Mouse (Mus musculus) cerebellum, adult 9-10 months (tissue): ENCODE results near the gene Keap1.
"Not testable (repeated sequence)": the region's sequence is repeated elsewhere in the genome, so short reads cannot be mapped to it uniquely, and the experiment has no call there.

ENCODE experiments used
- DNase-seq: peaks from one replicate; pipeline ENCODE4 v3.0.0; 2022

Keap1 gene

DNA sequence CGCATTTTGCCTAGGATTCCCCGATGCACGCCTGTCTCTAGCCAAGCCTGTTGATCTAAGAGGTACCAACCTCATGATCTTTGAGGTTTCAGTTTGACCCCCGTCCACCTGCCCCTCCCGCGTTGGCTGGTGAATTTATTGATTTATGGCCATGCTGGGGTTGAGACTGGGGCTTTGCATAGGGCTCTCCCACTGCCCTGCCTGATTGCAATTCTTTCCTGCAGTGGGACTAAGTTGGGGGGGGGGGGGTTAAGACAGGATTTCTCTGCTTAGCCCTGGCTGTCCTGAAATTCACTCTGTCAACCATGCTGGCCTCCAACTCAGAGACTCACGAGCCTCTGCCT lies 13.8 kb downstream of the Keap1 start:
- no peak for DNase-seq

DNA sequence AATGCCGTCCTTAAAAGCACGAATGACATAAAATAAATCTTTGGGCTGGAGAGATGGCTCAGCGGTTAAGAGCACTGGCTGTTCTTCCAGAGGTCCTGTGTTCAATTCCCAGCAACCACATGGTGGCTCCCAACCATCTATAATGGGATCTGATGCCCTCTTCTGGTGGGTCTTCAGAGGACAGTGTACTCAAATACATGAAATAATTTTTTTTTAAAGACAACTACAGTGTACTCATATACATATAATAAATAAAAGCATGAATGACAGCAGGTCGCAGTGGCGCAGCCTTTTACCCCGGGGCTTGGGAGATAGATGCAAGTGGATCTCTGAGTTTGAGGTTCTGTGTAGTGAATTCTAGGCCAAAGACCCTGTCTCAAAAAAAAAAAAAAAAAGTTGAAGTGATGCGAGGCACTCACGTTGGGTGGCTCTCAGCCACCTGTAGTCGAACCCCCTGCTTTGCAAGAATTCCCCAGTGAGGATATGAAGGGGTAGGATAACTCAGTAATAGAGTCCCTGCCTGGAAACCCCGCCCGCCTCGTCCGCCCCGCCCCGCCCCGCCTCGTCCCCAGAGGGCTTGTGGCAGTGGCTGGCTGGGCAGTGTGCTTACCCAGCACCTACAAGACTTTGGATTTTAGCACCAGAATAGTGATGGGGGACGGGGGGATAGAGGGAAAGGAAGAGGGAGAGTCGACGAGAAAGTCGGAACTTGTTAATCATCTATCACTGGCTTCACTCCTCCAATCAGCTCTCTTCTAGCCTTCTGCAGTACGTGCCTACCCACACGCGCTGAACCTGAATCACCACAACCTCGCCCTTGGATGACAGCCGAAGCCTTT lies 14.4 kb downstream of the Keap1 start:
- DNase-seq, result no peak

DNA sequence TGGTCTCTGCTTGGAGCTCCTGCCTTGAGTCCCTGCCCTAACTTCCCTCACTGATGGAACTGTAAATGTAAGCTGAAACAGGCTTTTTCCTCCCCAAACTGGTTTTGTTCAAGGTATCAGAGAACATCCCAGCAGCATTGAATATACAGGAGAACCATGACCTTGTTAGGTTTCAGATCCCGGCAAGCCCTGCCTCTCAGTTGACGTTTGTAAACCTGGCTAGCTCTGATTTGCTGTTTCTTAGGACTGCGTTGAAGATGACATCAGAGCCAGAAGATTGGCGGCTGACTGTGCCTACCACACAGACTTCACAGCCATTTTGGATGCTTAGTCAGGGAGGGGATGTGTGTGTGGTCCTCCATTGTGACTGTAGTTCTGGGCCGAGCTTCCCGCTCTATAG lies 15.3 kb downstream of the Keap1 start:
- DNase-seq, result no peak

- not testable (repeated sequence) for DNase-seq
Measured at GRCm38 (mm10) chr9:21223490-21223889, 15.7 kb downstream of the Keap1 start.

GRCm38 (mm10) chr9:21221383-21221929 lies 17.7 kb downstream of the Keap1 start:
- peak; percentile 81 for DNase-seq

- peak; percentile 99 for DNase-seq
Measured at GRCm38 (mm10) chr9:21220490-21221382, 18.4 kb downstream of the Keap1 start.

DNA sequence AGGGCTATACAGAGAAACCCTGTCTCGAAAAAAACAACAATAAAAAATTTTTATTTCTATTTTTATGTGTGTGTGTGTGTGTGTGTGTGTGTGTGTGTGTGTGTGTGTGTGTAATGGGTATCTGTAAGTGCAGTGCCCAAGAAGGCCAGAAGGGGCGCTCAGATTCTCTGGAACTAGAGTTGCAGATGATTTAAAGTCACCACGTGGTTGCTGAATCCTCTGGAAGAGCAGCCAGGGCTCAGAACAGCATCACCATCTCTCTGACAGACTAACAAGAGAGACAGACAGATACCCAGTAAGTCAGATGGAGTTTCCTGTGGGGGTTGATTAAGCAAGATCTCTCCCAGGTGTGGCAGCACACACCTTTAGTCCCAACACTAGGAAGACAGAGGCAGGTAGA lies 19.3 kb downstream of the Keap1 start:
- DNase-seq, result no peak

DNA sequence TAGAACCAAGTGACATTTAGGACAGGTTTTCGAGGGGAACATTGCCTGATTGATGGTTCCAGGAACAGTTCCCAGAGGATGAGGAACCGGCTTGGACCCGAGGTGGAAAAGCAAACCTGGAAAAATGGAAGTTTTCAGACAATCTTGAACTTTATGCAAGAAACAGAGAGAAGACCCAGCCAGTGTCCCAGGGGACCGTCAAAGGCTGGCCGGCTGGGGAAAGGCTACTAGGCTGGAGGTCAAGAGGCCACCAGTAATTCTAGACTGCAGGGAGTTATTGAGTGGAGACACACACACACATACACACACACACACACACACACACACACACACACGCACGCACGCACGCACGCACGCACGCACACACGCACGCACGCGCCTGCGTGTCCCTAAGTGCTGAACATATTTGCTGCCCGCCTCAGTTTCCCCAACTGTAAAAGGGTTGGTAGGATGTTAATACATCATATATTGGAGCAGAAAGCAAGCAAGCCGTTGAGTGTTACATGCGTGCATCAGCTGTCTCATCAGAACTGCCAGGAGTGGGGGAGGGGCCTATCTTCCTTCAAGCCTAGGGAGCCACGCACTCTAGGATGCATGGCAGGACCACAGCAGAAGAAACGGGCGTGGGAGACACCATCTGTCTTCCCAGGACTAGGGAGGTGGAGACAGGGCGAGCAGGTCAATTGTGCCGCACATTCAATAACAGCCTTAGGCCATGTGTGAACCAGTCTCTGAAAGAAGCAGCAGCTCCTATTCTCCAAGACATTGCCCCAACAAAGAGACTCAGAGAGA lies 22.9 kb downstream of the Keap1 start:
- peak; percentile 34 for DNase-seq

DNA sequence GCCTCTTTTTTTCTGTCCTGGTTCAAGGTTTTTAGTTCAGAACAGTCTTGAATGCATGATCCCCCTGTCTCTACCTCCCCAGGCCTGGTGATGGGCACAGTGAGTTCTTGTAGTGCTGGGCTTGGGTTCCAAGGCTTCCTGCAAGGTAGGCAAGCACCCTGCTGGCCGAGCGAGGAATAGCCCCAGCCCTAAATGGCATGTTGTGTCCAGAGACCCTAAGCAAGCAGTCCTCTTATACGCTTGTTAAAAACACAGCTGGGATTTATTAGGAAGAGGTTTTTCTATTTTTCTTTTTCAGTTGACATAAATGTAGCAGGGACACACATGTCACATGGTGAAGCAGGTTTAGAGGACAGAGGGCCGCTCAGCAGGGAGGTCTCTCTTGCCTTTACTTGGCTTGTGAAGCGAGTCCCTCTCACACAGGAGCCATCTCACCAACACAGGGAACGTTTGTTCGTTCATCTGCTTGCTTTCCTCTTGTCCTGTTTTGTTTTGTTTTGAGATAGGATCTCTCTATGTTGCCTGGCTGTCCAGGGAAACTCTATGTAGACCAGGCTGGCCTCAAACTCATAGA lies 25.5 kb downstream of the Keap1 start:
- DNase-seq, result peak; percentile 66

DNA sequence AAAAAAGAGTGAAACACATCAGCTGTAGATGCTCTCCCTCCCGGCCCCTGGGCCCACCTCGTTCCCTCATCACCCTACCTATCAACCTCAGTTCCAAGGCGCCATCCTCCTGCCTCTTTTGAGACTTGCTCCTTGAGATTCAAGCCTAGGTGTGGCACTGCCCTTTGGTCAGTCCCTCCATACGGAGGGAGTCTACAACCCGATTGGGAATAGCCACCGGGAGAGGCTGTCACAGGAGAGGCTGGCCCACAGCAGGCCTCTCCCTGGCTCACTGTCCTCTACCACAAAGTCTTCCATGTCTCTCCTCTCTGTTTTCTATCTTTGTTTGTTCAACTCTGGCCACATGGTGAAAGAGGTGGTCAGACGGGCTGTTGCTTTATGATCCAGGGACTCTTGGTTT lies 27.5 kb downstream of the Keap1 start:
- DNase-seq, result no peak

GRCm38 (mm10) chr9:21210821-21211220 lies 28.3 kb downstream of the Keap1 start:
- no peak for DNase-seq

- DNase-seq, result no peak
Measured at GRCm38 (mm10) chr9:21208626-21209025, 30.5 kb downstream of the Keap1 start.

- DNase-seq, result no peak
Measured at GRCm38 (mm10) chr9:21206848-21207247, 32.3 kb downstream of the Keap1 start.

- DNase-seq, result peak; percentile 33
Measured at GRCm38 (mm10) chr9:21204528-21205272, 34.5 kb downstream of the Keap1 start.

GRCm38 (mm10) chr9:21204156-21204527 lies 35.0 kb downstream of the Keap1 start:
- DNase-seq, result no peak

GRCm38 (mm10) chr9:21198960-21199359 lies 40.2 kb downstream of the Keap1 start:
- DNase-seq, result no peak

GRCm38 (mm10) chr9:21197981-21198380 lies 41.2 kb downstream of the Keap1 start:
- DNase-seq, result peak; percentile 54

- peak; percentile 69 for DNase-seq
Measured at GRCm38 (mm10) chr9:21196521-21197433, 42.4 kb downstream of the Keap1 start.

DNA sequence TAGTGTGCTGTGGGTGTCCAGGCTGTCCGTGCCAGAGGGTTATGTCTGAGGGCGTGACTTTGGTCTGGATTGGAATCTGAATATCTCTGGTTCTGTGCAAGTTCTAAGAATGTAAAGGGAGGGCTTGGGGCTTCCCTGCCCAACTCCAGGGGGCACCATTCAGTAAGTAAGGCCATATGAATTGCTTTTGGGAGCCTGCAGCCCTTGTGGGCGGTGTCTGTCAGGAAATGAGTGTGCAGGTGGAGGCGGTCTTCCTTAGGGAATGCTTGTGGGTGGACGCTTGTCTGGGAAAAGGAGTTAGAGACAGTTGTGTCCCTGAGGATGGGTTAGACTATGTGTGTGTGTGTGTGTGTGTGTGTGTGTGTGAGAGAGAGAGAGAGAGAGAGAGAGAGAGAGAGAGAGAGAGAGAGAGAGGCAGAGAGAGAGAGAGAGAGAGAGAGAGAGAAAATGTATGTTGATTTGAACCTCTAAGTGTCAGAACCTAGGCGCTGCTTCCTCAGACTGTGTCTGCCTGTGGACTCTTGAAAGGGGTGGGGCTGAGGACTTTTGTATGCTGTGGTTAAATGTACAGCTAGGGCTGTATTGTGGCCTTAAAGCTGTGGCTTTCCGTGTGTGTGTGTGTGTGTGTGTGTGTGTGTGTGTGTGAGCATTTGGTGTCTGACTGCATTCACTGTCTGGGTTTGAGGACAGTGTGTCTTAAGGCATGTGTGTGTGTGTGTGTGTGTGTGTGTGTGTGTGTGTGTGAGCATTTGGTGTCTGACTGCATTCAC lies 43.2 kb downstream of the Keap1 start:
- not testable (repeated sequence) for DNase-seq
